ENCODE assay signal across 14 mouse cellular contexts in genomic region chr7:24588336-24588735, GRCm38 (mm10). TPM values are rescaled to one million over a fixed set of nuclear protein-coding genes. Genes with fewer than 3 reads are reported as not detected.
DNase-seq lines count a peak whose midpoint lies in the region; ATAC-seq and TF ChIP-seq lines count a peak whose summit lies in the region.
"Had no signal": no experiment of that assay in that cellular context is flagged by ENCODE, and none has a peak within 500 bp of the region (broad histone marks: within the 10 kb centered on the region; RNA-seq: fewer than 3 reads in every experiment).

No protein-coding gene starts in this region.

- no peak for TF ChIP-seq CTCF in lung, embryonic 14.5 days (IDR thresholded peaks at IDR 0.05; ENCODE audit: low read depth)

- DNase-seq in urinary bladder, postnatal 14 days (ENCODE audit: low spot score) = peak; percentile 72
- no peak for DNase-seq in urinary bladder, postnatal 10 days (ENCODE audit: low spot score)
- DNase-seq in heart, postnatal 4 days = peak; percentile 67
- DNase-seq in lung, embryonic 14.5 days = peak; percentile 67
- peak; percentile 50 to 62 for DNase-seq in urinary bladder, postnatal 36 days (ENCODE audit: low spot score in 2 of 2)
- no peak for DNase-seq in neural tube, embryonic 10.5 days (ENCODE audit: extremely low spot score, low spot score)
- DNase-seq: cerebellum, adult 18-20 months; thymus, postnatal 4 days had no signal

- H3K9me3 ChIP-seq in lung, embryonic 14.5 days (ENCODE audit: low read depth, low read length) = no peaks in the 10 kb centered on the region; the same call in 1 of the 2 replicates
- H3K9me3 ChIP-seq in midbrain, embryonic 15.5 days = no peaks in the 10 kb centered on the region
- H3K9me3 ChIP-seq: neural tube, embryonic 13.5 days had no signal

- no peak overlapping the region for H3K4me2 ChIP-seq in lung, embryonic 14.5 days
- H3K4me2 ChIP-seq in midbrain, embryonic 15.5 days = no peak overlapping the region

- 54% methylated on average over 13 of the region's 13 CpGs for WGBS in lung, embryonic 14.5 days
- 86% methylated on average over 13 of the region's 13 CpGs for WGBS in midbrain, embryonic 15.5 days

- no peak for ATAC-seq in lung, embryonic 14.5 days (ENCODE audit: insufficient read depth)
- no peak for ATAC-seq in midbrain, embryonic 15.5 days (replicated peaks)

- H3K4me1 ChIP-seq in lung, embryonic 14.5 days (ENCODE audit: insufficient read depth) = peaks cover 4% of the 10 kb centered on the region; the same call in 1 of the 2 replicates
- H3K4me1 ChIP-seq in midbrain, embryonic 15.5 days = peaks cover 23% of the 10 kb centered on the region

- H3K27me3 ChIP-seq in lung, embryonic 14.5 days (ENCODE audit: insufficient read depth, low read length) = peaks cover 24% of the 10 kb centered on the region
- peaks cover 17% of the 10 kb centered on the region for H3K27me3 ChIP-seq in midbrain, embryonic 15.5 days (replicated peaks)

- no peak overlapping the region for H3K27ac ChIP-seq in lung, embryonic 14.5 days (ENCODE audit: low read depth)
- H3K27ac ChIP-seq in midbrain, embryonic 15.5 days = no peak overlapping the region
- H3K27ac ChIP-seq: macrophage had no signal

- H3K9ac ChIP-seq in lung, embryonic 14.5 days = no peak overlapping the region
- H3K9ac ChIP-seq in midbrain, embryonic 15.5 days = no peak overlapping the region

- H3K36me3 ChIP-seq in lung, embryonic 14.5 days (ENCODE audit: insufficient read depth) = no peaks in the 10 kb centered on the region
- H3K36me3 ChIP-seq in midbrain, embryonic 15.5 days (replicated peaks) = no peaks in the 10 kb centered on the region
- H3K36me3 ChIP-seq: G1E; neural tube, embryonic 13.5 days had no signal

- no peak overlapping the region for H3K4me3 ChIP-seq in lung, embryonic 14.5 days (ENCODE audit: low read depth, low read length)
- no peak overlapping the region for H3K4me3 ChIP-seq in midbrain, embryonic 15.5 days

RNA-seq across cellular contexts. Expression of gene Zfp575, which starts 0.9 kb away (rescaled TPM):
- under 1 TPM; 0.27 to 0.33 TPM for total RNA-seq in heart, postnatal 4 days (2021)
- polyA plus RNA-seq in lung, embryonic 14.5 days (2014; fragmentation: Nextera tagmentation; extraction: Ambion mirVana) = 2.6 and 2.9 TPM in 2 replicates
- polyA plus RNA-seq in midbrain, embryonic 15.5 days (2015; fragmentation: Nextera tagmentation; extraction: Ambion mirVana) = 16.3 and 18.1 TPM in 2 replicates
- polyA plus RNA-seq: G1E had no signal

RNA-seq across cellular contexts. Expression of gene Ethe1, which starts 1.0 kb away (rescaled TPM):
- 10 to 100 TPM; 15.9 to 16.9 TPM for total RNA-seq in heart, postnatal 4 days (2021)
- 26.5 and 26.7 TPM in 2 replicates for polyA plus RNA-seq in lung, embryonic 14.5 days (2014; fragmentation: Nextera tagmentation; extraction: Ambion mirVana)
- polyA plus RNA-seq in midbrain, embryonic 15.5 days (2015; fragmentation: Nextera tagmentation; extraction: Ambion mirVana) = 25.4 and 25.8 TPM in 2 replicates

RNA-seq across cellular contexts. Expression of gene Phldb3, which starts 22.2 kb away (rescaled TPM):
- under 1 TPM; 0.57 to 0.61 TPM for total RNA-seq in heart, postnatal 4 days (2021)
- 0.14 and 0.33 TPM in 2 replicates for polyA plus RNA-seq in lung, embryonic 14.5 days (2014; fragmentation: Nextera tagmentation; extraction: Ambion mirVana)
- polyA plus RNA-seq in midbrain, embryonic 15.5 days (2015; fragmentation: Nextera tagmentation; extraction: Ambion mirVana) = not detected in 2 replicates
- polyA plus RNA-seq: neural tube, embryonic 13.5 days had no signal

RNA-seq across cellular contexts. Expression of gene Xrcc1, which starts 42.2 kb away (rescaled TPM):
- 10 to 100 TPM; 42.0 to 43.9 TPM for total RNA-seq in heart, postnatal 4 days (2021)
- polyA plus RNA-seq in lung, embryonic 14.5 days (2014; fragmentation: Nextera tagmentation; extraction: Ambion mirVana) = 96.6 and 121 TPM in 2 replicates
- polyA plus RNA-seq in midbrain, embryonic 15.5 days (2015; fragmentation: Nextera tagmentation; extraction: Ambion mirVana) = 67.1 and 76.5 TPM in 2 replicates

RNA-seq across cellular contexts. Expression of gene Pinlyp, which starts 42.4 kb away (rescaled TPM):
- not detected for total RNA-seq in heart, postnatal 4 days (2021)
- not detected in 2 replicates for polyA plus RNA-seq in lung, embryonic 14.5 days (2014; fragmentation: Nextera tagmentation; extraction: Ambion mirVana)
- not detected in 2 replicates for polyA plus RNA-seq in midbrain, embryonic 15.5 days (2015; fragmentation: Nextera tagmentation; extraction: Ambion mirVana)
- total RNA-seq: G1E had no signal
- polyA plus RNA-seq: embryonic facial prominence, embryonic 11.5 days; frontal cortex, adult 2 months; G1E; macrophage; neural tube, embryonic 13.5 days had no signal

Comparison
In these comparisons a context has a peak if more than half of its experiments do, and no peak if none do; other contexts are left out.
1. DNase-seq: peak in urinary bladder, postnatal 14 days (single experiment), heart, postnatal 4 days (single experiment), lung, embryonic 14.5 days (single experiment) and urinary bladder, postnatal 36 days (2 of 2); none in urinary bladder, postnatal 10 days (single experiment) and neural tube, embryonic 10.5 days (single experiment).